Mouse (Mus musculus) cortical plate, adult 2 months (tissue): ENCODE measurements around the gene Mon1a. TPM values are rescaled to one million over a fixed set of nuclear protein-coding genes. Genes with fewer than 3 reads are reported as not detected.

Source experiments
- H3K27ac ChIP-seq: fragments of 200-500 bp; 2 replicates; pipeline ENCODE4 v1.5.1; 2012; ENCODE audit warnings: low read length, control low read depth, inconsistent platforms; ENCODE audit not compliant: insufficient read depth
- H3K4me1 ChIP-seq: fragments of 200-500 bp; 2 replicates; pipeline ENCODE4 v1.6.1; 2011; ENCODE audit warnings: low read length; ENCODE audit not compliant: control insufficient read depth, insufficient read depth
- H3K4me3 ChIP-seq: fragments of 200-500 bp; 2 replicates; pipeline ENCODE4 v1.5.1; 2011; ENCODE audit warnings: mild to moderate bottlenecking, low read length, control low read depth; ENCODE audit not compliant: insufficient read depth
- CTCF ChIP-seq: fragments of 200-500 bp; IDR thresholded peaks from 2 replicates; pipeline ENCODE4 v1.5.1; 2011; ENCODE audit warnings: mild to moderate bottlenecking, control low read depth, low read length; ENCODE audit not compliant: insufficient read depth; ENCODE audit errors: extremely low read depth
- POLR2A ChIP-seq: fragments of 200-500 bp; IDR thresholded peaks from 2 replicates; pipeline ENCODE4 v1.6.1; 2011; ENCODE audit warnings: mild to moderate bottlenecking, low read length, control low read depth; ENCODE audit not compliant: insufficient read depth; ENCODE audit errors: extremely low read depth
- polyA plus RNA-seq: library from polyadenylated mRNA; depleted of rRNA; stranded (reverse); fragments of >200 nt; gene quantifications from 2 replicates; pipeline ENCODE4 v1.2.3, GENCODE M21; 2012; rRNA removed

Gene Mon1a
- 29.4 and 31.2 TPM in 2 replicates for polyA plus RNA-seq

DNA sequence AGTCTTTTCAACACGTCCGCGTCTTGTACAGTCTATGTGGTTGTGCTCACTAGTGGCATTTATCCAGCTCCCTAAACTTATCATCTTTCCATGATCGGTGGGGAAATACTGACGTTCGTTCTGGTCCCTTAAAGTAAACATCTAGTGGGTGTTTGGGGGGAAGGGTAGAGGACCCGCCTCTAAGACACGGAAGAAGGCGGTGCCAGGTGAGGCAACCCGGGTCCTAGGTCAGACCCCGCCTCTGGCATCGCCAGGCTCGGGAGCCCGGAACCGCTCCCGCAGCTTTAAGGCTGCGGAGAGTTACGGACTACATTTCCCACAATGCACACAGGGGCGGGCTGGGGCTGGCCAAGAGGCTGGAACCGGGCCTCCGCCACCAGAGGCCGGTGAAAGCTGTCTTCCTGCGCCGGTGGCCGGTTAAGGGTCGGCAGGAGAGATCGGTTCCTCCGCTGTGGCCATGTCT is at the start of gene Mon1a:
Gene Mon1a, plus strand, starts transcription at position 348 of the 463 bp plus-strand sequence.
- no peaks in the 10 kb centered on the region; the same call in 1 of the 2 replicates for H3K4me1 ChIP-seq
- 0 out of 2 replicates have a peak within 1 kb of the TSS, but pooled peaks have one; percentile 68 for H3K27ac ChIP-seq
- H3K4me3 ChIP-seq: peak within 1 kb of the TSS; percentile 78
- TF ChIP-seq POLR2A: peak; percentile 53
- TF ChIP-seq CTCF: no peak

DNA sequence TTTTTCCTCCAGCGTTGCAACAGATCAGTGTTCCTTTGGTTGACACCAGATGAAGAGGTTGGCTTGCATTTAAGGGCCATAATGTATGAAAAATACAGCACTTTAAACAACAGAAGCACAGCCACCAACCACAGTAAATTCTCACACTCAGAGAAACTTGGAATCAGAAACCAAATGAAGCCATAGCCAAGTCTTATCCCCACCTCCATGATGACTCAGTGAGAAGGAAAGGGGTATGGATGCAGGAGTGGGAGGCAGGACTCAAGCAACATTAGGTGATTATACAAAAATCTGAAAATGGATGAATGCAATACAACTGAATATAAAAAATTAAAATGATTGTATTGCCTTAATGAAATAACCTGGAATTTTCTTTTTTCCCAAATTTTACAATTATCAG is 49.1 kb upstream of the Mon1a start:
- TF ChIP-seq POLR2A: no peak
- no peak for TF ChIP-seq CTCF
- no peak overlapping the region for H3K4me3 ChIP-seq

DNA sequence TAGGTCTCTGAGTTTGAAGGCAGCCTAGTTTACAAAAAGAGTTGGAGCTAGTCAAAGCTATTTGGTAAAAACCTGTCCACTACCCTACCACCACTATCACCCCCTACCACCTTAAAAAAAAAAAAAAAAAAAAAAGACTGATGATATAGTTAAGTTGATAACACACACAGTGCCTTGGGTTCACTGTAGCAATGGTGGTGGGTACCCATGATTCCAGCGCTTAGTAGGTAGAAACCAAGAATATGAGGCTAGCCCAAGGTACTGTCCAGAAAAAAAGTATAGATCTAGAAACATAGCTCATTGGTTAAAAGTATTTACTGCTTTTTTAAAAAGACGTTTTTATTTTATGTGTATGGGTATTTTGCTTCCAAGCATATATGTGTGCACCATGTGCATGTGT is 45.2 kb upstream of the Mon1a start:
- TF ChIP-seq POLR2A: no peak
- no peak for TF ChIP-seq CTCF
- H3K4me3 ChIP-seq: no peak overlapping the region
- H3K27ac ChIP-seq: no peak overlapping the region
- H3K4me1 ChIP-seq: no peaks in the 10 kb centered on the region; the same call in 1 of the 2 replicates

More for the DNA sequence above, 49.1 kb upstream of the Mon1a start:
- Histone ChIP-seq H3K27ac (no peak overlapping the region), H3K4me1 (no peaks in the 10 kb centered on the region; the same call in 1 of the 2 replicates)

GRCm38 (mm10) chr9:107848922-107849321 is 39.0 kb upstream of the Mon1a start:
- H3K27ac ChIP-seq: no peak overlapping the region
- TF ChIP-seq CTCF: no peak
- no peak for TF ChIP-seq POLR2A
- no peak overlapping the region for H3K4me3 ChIP-seq
- no peaks in the 10 kb centered on the region; the same call in 1 of the 2 replicates for H3K4me1 ChIP-seq

DNA sequence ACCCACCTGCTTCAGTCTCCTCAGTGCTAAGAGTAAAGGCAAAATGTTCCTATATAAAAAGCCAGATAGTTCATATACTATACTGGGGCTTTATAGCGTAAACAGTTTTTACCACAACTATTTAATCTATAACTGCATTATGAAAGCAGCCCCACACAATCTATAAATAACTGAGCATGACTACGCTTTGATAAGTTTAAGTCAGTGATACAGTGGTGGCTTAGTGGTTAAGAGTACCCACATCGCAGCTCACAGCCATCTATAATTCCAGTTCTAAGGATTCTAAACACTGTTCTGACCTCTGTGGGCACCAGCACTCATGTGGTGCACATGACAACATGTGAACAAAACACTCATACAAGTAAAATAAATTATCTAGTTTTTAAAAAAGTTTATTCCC is 29.6 kb upstream of the Mon1a start:
- no peak overlapping the region for H3K4me3 ChIP-seq
- H3K27ac ChIP-seq: no peak overlapping the region
- no peaks in the 10 kb centered on the region for H3K4me1 ChIP-seq
- TF ChIP-seq POLR2A (no peak), CTCF (no peak)

DNA sequence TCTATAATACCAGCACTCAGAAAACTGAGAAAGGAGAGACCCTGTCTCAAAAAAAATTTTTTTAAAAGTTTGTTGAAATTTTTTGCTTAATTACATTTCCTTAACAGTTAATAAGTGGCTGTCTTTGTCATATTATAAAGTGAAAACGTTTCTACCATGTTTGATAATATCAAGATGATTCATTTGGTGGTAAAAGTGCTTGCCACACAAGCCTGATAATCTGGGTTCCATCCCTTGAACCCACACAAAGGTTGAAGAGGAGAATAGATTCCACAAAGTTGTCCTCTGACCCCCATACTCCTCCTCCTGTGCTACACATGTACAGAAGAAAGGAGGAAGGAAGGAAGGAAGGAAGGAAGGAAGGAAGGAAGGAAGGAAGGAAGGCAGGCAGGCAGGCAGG is 23.5 kb upstream of the Mon1a start:
- Histone ChIP-seq H3K4me1 (no peaks in the 10 kb centered on the region), H3K27ac (no peak overlapping the region)
- TF ChIP-seq POLR2A (no peak), CTCF (no peak)

GRCm38 (mm10) chr9:107866081-107866480 is 21.9 kb upstream of the Mon1a start:
- Histone ChIP-seq H3K27ac (no peak overlapping the region), H3K4me3 (no peak overlapping the region), H3K4me1 (no peaks in the 10 kb centered on the region)
- TF ChIP-seq POLR2A (no peak), CTCF (no peak)

More for the DNA sequence above, 23.5 kb upstream of the Mon1a start:
- no peak overlapping the region for H3K4me3 ChIP-seq

DNA sequence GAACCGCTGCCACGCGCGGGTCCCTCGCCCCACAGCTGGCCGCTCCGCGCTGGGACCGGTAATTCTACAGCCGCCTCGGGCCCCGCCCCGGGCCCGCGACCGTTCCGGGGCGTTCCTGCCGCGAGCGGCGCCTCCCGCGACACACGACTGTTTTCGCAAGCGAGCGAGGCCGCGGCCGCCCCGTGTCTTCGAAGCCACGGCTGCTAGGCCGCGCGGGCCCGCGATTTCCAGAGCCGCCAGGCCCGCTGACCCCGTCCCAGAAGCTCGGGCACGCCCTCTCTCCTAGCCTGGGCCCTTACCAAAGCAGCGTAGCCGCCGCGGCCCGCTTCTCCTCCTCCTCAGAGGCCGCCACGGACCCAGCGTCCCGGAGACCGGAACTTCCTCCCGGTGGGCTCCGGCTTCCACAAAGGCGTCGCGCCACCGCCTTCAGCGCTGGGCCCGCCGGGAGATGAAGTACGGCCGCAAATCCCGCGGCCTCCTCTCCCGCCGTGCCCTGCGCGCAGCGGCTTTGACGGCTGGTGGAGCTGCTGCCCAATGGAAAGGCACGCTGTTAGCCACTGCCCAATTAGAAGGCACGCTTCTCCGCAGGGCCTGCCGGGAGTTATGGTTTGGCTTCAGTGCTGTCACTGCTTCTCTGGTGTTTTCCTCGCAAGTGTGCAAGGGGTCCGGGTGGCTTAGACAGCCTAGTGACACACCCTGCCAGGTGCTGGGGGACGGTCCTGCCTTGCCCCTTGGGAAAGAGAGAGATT is 15.4 kb upstream of the Mon1a start:
- Histone ChIP-seq H3K4me3 (peak overlapping the region; percentile 55), H3K4me1 (no peaks in the 10 kb centered on the region; the same call in 1 of the 2 replicates), H3K27ac (peak overlapping the region; percentile 89)
- TF ChIP-seq CTCF (no peak), POLR2A (peak; percentile 95)

DNA sequence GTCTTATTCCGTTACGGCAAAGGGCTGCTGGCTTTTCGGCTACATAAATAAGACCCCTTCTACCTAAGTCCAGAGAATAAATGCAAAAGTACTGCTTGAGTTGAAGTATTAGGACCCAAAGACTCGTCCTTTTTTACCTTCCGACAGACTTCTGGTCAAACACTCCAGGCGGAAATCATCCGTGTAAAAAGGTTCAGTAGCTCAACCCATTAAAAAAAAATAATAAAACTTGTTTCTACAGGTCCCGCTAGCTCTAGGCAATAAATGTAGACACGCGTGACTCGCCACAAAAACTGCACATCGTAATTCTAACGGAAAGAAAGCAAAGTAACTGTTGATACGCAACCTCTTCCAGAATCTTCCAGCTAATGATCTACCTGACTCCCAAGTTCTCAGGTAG is 14.8 kb upstream of the Mon1a start, which contains the start of gene Rbm6:
Gene Rbm6, minus strand, starts transcription at position 101 of the 400 bp plus-strand sequence.
- Histone ChIP-seq H3K4me1 (no peaks in the 10 kb centered on the region; the same call in 1 of the 2 replicates), H3K4me3 (peak within 1 kb of the TSS; percentile 55)
- TF ChIP-seq POLR2A (no peak), CTCF (no peak)

GRCm38 (mm10) chr9:107880411-107880810 is 7.5 kb upstream of the Mon1a start:
- no peak overlapping the region for H3K27ac ChIP-seq
- no peak overlapping the region for H3K4me3 ChIP-seq
- no peaks in the 10 kb centered on the region for H3K4me1 ChIP-seq
- TF ChIP-seq POLR2A (no peak), CTCF (no peak)

More for the DNA sequence above, 14.8 kb upstream of the Mon1a start, which contains the start of gene Rbm6:
- H3K27ac ChIP-seq: peak within 1 kb of the TSS; percentile 89
